Mouse (Mus musculus): ENCODE data around the gene Csrp3. TPM values are rescaled to one million over a fixed set of nuclear protein-coding genes. Genes with fewer than 3 reads are reported as not detected.

Gene Csrp3
- polyA plus RNA-seq, 1 experiment from 2014 or later: 83.7 TPM

DNA sequence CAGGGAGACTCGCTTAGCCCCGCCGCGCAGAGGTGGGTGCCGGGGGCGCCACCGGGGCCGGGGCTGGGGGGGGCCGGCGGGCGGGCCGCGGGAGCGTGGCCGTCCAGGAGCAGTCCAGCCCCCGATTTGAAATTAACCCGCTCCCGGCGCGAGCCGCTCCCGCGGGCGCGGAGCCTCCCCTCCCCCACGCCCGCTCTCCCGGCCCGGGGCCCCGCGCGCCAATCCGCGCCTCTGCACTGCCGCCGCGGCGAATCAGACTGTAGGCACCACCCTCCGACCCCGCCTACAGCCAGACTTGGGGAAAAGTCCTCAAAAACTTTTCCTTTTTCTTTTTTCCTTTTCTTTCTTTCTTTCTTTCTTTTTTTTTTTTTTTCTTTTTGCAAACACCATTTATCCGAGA is 33.7 kb upstream of the Csrp3 start, which contains the start of gene E2f8:
Gene E2f8, minus strand, starts transcription at position 111 of the 400 bp plus-strand sequence.
- Histone ChIP-seq H3K4me2 (peak within 1 kb of the TSS; percentile 98), H3K36me3 (peaks cover 15% of the 10 kb centered on the region), H3K27ac (peak within 1 kb of the TSS; percentile 95), H3K4me3 (peak within 1 kb of the TSS; percentile 94), H3K27me3 (no peaks in the 10 kb centered on the region), H3K9me3 (no peaks in the 10 kb centered on the region), H3K4me1 (peaks cover 35% of the 10 kb centered on the region), H3K9ac (peak within 1 kb of the TSS; percentile 90)
- peak; percentile 90 for ATAC-seq (ENCODE audit: borderline replicate concordance, extremely low read depth, low FRiP score, low TSS enrichment)
- 0% methylated on average over 33 of the region's 41 CpGs for WGBS

DNA sequence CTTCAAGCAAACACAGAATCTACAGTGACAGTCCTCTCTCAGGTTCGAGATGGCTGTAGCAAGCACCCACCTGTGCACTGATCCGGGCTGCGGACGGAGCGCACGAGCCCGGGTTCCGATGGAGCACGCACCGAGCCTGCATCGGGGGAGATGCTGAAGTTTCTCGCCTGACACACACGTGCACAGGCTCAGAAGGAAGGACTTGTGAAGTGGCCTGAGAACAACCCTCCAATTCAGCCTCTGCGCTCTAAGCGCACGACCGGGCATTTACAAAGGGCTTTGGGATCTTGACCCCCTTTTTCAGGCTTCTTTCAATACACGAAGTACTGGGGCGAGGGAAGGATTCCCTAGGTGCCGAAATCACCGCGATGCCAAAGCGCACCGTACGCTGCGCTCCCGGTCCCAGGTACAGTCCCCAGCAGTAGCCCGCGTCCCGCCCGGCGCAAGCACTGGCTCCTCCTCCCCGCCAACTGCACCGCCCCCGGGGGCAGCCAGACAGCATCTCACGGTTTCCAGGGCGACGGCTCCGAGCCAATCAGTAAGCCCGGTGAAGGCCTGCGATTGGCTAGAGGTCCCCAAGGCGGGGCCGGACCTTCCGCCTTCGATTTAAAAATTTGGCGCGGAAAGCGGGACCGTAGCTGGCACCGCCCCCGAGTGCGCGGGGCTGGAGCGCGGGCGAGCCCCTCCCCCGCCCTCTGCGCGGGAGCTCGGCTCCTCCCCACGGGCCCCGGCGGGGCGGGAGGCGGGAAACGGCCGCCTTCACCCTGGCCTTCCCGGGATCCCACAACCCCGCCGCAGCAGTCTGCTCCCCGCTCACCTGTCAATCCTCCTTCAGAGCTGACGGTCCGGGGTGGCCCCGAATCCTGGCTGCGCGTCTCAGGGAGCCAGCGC is 33.0 kb upstream of the Csrp3 start:
- H3K9ac ChIP-seq: peak overlapping the region; percentile 90

GRCm38 (mm10) chr7:48879574-48879973 is 31.7 kb upstream of the Csrp3 start:
- WGBS: 49% methylated on average over 3 of the region's 3 CpGs
- Histone ChIP-seq H3K9me3 (no peaks in the 10 kb centered on the region), H3K27me3 (no peaks in the 10 kb centered on the region), H3K4me1 (peaks cover 35% of the 10 kb centered on the region), H3K36me3 (peaks cover 30% of the 10 kb centered on the region), H3K4me2 (peak overlapping the region; percentile 56), H3K27ac (no peak overlapping the region), H3K4me3 (peak overlapping the region; percentile 34), H3K9ac (peak overlapping the region; percentile 32; the same call in 1 of the 2 replicates)
- no peak for ATAC-seq (ENCODE audit: borderline replicate concordance, extremely low read depth, low FRiP score, low TSS enrichment)

More for the DNA sequence above, 33.0 kb upstream of the Csrp3 start:
- Histone ChIP-seq H3K27me3 (no peaks in the 10 kb centered on the region), H3K27ac (peak overlapping the region; percentile 95), H3K36me3 (peaks cover 17% of the 10 kb centered on the region), H3K4me1 (peaks cover 35% of the 10 kb centered on the region), H3K4me3 (peak overlapping the region; percentile 94), H3K4me2 (peak overlapping the region; percentile 98), H3K9me3 (no peaks in the 10 kb centered on the region)
- under 1% methylated on average over 77 of the region's 77 CpGs for WGBS
- peak; percentile 96 for ATAC-seq (ENCODE audit: borderline replicate concordance, extremely low read depth, low FRiP score, low TSS enrichment)

- Histone ChIP-seq H3K4me1 (peaks cover 33% of the 10 kb centered on the region), H3K36me3 (peaks cover 47% of the 10 kb centered on the region), H3K4me2 (peak overlapping the region; percentile 27; the same call in 1 of the 2 replicates), H3K4me3 (no peak overlapping the region), H3K27ac (no peak overlapping the region), H3K9ac (no peak overlapping the region), H3K9me3 (no peaks in the 10 kb centered on the region), H3K27me3 (no peaks in the 10 kb centered on the region)
- whole genome bisulfite sequencing: 56% methylated on average over 15 of the region's 15 CpGs
- no peak for ATAC-seq (ENCODE audit: borderline replicate concordance, extremely low read depth, low FRiP score, low TSS enrichment)
These were observed 30.1 kb upstream of the Csrp3 start for GRCm38 (mm10) chr7:48877786-48878390.

GRCm38 (mm10) chr7:48876526-48876925 is 28.7 kb upstream of the Csrp3 start:
- no peak overlapping the region for H3K4me2 ChIP-seq
- peaks cover 27% of the 10 kb centered on the region for H3K4me1 ChIP-seq
- no peak overlapping the region for H3K27ac ChIP-seq
- no peaks in the 10 kb centered on the region for H3K27me3 ChIP-seq
- H3K4me3 ChIP-seq: no peak overlapping the region
- H3K36me3 ChIP-seq: peaks cover 60% of the 10 kb centered on the region
- no peak for ATAC-seq (ENCODE audit: borderline replicate concordance, extremely low read depth, low FRiP score, low TSS enrichment)
- H3K9ac ChIP-seq: no peak overlapping the region
- no peaks in the 10 kb centered on the region for H3K9me3 ChIP-seq
- WGBS: 69% methylated on average over 4 of the region's 4 CpGs

- no peaks in the 10 kb centered on the region for H3K9me3 ChIP-seq
- H3K4me1 ChIP-seq: peaks cover 23% of the 10 kb centered on the region
- no peak for ATAC-seq (ENCODE audit: borderline replicate concordance, extremely low read depth, low FRiP score, low TSS enrichment)
- H3K4me2 ChIP-seq: no peak overlapping the region
- H3K4me3 ChIP-seq: no peak overlapping the region
- H3K27ac ChIP-seq: no peak overlapping the region
- H3K36me3 ChIP-seq: peaks cover 75% of the 10 kb centered on the region
- no peak overlapping the region for H3K9ac ChIP-seq
- no peaks in the 10 kb centered on the region for H3K27me3 ChIP-seq
- 90% methylated on average over 14 of the region's 14 CpGs for WGBS
These were observed 27.3 kb upstream of the Csrp3 start for GRCm38 (mm10) chr7:48875096-48875495.

GRCm38 (mm10) chr7:48871292-48871691 is 23.5 kb upstream of the Csrp3 start:
- H3K9ac ChIP-seq: no peak overlapping the region
- no peak overlapping the region for H3K27ac ChIP-seq
- 92% methylated on average over 11 of the region's 11 CpGs for WGBS
- H3K4me3 ChIP-seq: no peak overlapping the region
- H3K9me3 ChIP-seq: no peaks in the 10 kb centered on the region
- no peaks in the 10 kb centered on the region for H3K27me3 ChIP-seq
- no peak overlapping the region for H3K4me2 ChIP-seq
- peaks cover 93% of the 10 kb centered on the region for H3K36me3 ChIP-seq
- no peaks in the 10 kb centered on the region for H3K4me1 ChIP-seq
- ATAC-seq (ENCODE audit: borderline replicate concordance, extremely low read depth, low FRiP score, low TSS enrichment): no peak

GRCm38 (mm10) chr7:48870579-48871180 is 22.8 kb upstream of the Csrp3 start:
- 95% methylated on average over 21 of the region's 21 CpGs for WGBS
- H3K4me2 ChIP-seq: no peak overlapping the region
- H3K27me3 ChIP-seq: no peaks in the 10 kb centered on the region
- no peaks in the 10 kb centered on the region for H3K4me1 ChIP-seq
- H3K27ac ChIP-seq: no peak overlapping the region
- no peak overlapping the region for H3K4me3 ChIP-seq
- H3K9me3 ChIP-seq: no peaks in the 10 kb centered on the region
- H3K9ac ChIP-seq: no peak overlapping the region
- no peak for ATAC-seq (ENCODE audit: borderline replicate concordance, extremely low read depth, low FRiP score, low TSS enrichment)
- peaks cover 94% of the 10 kb centered on the region for H3K36me3 ChIP-seq

DNA sequence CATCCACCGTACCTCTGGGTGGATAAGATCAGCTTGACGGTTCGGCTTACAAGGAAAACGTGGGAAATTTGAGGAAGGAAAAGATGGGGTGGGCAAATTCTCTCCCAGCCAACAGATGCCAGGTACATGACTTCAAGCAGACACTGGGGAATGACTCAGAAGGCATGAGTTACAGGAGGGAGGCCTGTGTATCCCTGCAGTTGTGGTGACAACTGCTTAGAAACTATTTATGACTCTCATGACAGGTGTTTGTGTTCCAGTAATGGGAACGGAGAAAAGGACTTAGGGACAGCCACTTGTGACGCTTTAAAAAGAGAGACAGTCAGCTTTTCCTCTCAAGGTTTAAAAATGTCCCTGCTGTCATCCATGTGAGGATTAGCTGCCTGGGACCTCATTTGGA is 22.3 kb upstream of the Csrp3 start:
- no peak overlapping the region for H3K4me2 ChIP-seq
- H3K27me3 ChIP-seq: no peaks in the 10 kb centered on the region
- peaks cover 91% of the 10 kb centered on the region for H3K36me3 ChIP-seq
- WGBS: 84% methylated on average over 6 of the region's 6 CpGs
- H3K4me1 ChIP-seq: no peaks in the 10 kb centered on the region
- no peak overlapping the region for H3K27ac ChIP-seq
- H3K9ac ChIP-seq: no peak overlapping the region
- ATAC-seq (ENCODE audit: borderline replicate concordance, extremely low read depth, low FRiP score, low TSS enrichment): no peak
- H3K4me3 ChIP-seq: no peak overlapping the region
- no peaks in the 10 kb centered on the region for H3K9me3 ChIP-seq

GRCm38 (mm10) chr7:48867576-48867975 is 19.7 kb upstream of the Csrp3 start:
- WGBS: 90% methylated on average over 18 of the region's 18 CpGs
- no peaks in the 10 kb centered on the region for H3K9me3 ChIP-seq
- peaks cover 65% of the 10 kb centered on the region for H3K36me3 ChIP-seq
- no peak overlapping the region for H3K4me3 ChIP-seq
- no peak for ATAC-seq (ENCODE audit: borderline replicate concordance, extremely low read depth, low FRiP score, low TSS enrichment)
- H3K4me1 ChIP-seq: no peaks in the 10 kb centered on the region
- no peak overlapping the region for H3K9ac ChIP-seq
- no peak overlapping the region for H3K27ac ChIP-seq
- H3K4me2 ChIP-seq: no peak overlapping the region
- no peaks in the 10 kb centered on the region for H3K27me3 ChIP-seq

- Histone ChIP-seq H3K4me1 (no peaks in the 10 kb centered on the region), H3K4me2 (no peak overlapping the region), H3K27me3 (no peaks in the 10 kb centered on the region), H3K9ac (no peak overlapping the region), H3K4me3 (no peak overlapping the region), H3K36me3 (peaks cover 38% of the 10 kb centered on the region), H3K9me3 (no peaks in the 10 kb centered on the region), H3K27ac (no peak overlapping the region)
- WGBS: 85% methylated on average over 9 of the region's 9 CpGs
- no peak for ATAC-seq (ENCODE audit: borderline replicate concordance, extremely low read depth, low FRiP score, low TSS enrichment)
These were observed 17.0 kb upstream of the Csrp3 start for GRCm38 (mm10) chr7:48864671-48865458.

Data from lung, embryonic 15.5 days (tissue).